Mouse (Mus musculus) limb, embryonic 14.5 days (tissue): ENCODE data around the gene Fam104a. TPM values are rescaled to one million over a fixed set of nuclear protein-coding genes. Genes with fewer than 3 reads are reported as not detected.

Experiments used
- ATAC-seq: fragments of 200-750 bp; cut with Nextera tagmentation; 2 replicates; pipeline ENCODE4 v1.8.0; 2017; ENCODE audit warnings: low read depth, moderate number of reproducible peaks, moderate TSS enrichment; ENCODE audit not compliant: low FRiP score
- DNase-seq: peaks from one replicate; pipeline ENCODE4 v3.0.0-alpha.2; 2015; ENCODE audit warnings: low spot score
- H3K27ac ChIP-seq: fragments of 300-500 bp; sonication (generic); replicated peaks from 2 replicates; pipeline ENCODE4 v1.5.1; 2014; ENCODE audit warnings: low read depth, mild to moderate bottlenecking, low read length, moderate library complexity, mixed read lengths
- H3K27me3 ChIP-seq: fragments of 300-500 bp; sonication (generic); 2 replicates; pipeline ENCODE4 v1.6.1; 2014; ENCODE audit warnings: low read length, mixed read lengths; ENCODE audit not compliant: control insufficient read depth, insufficient read depth
- H3K36me3 ChIP-seq: fragments of 300-500 bp; sonication (generic); 2 replicates; pipeline ENCODE4 v1.6.1; 2014; ENCODE audit warnings: mild to moderate bottlenecking, low read length, moderate library complexity, mixed read lengths; ENCODE audit not compliant: control insufficient read depth, insufficient read depth
- H3K4me1 ChIP-seq: fragments of 300-500 bp; sonication (generic); 2 replicates; pipeline ENCODE4 v1.6.1; 2014; ENCODE audit warnings: antibody characterized with exemption, low read length, mixed read lengths; ENCODE audit not compliant: control insufficient read depth, insufficient read depth
- H3K4me2 ChIP-seq: fragments of 300-500 bp; sonication (generic); replicated peaks from 2 replicates; pipeline ENCODE4 v1.6.1; 2014; ENCODE audit warnings: low read depth, mild to moderate bottlenecking, low read length, moderate library complexity; ENCODE audit not compliant: severe bottlenecking
- H3K4me3 ChIP-seq: fragments of 300-500 bp; sonication (generic); replicated peaks from 2 replicates; pipeline ENCODE4 v1.5.1; 2014; ENCODE audit warnings: low read length
- H3K9ac ChIP-seq: fragments of 300-500 bp; sonication (generic); 2 replicates; pipeline ENCODE4 v1.6.1; 2014; ENCODE audit warnings: mild to moderate bottlenecking, low read depth, low read length, moderate library complexity; ENCODE audit not compliant: severe bottlenecking
- H3K9me3 ChIP-seq: fragments of 300-500 bp; sonication (generic); 2 replicates; pipeline ENCODE4 v1.6.1; 2016; ENCODE audit warnings: low read length; ENCODE audit not compliant: control insufficient read depth
- POLR2A ChIP-seq: fragments of 200-500 bp; IDR thresholded peaks from 2 replicates; pipeline ENCODE4 v1.8.0; 2012; ENCODE audit warnings: inconsistent platforms, mild to moderate bottlenecking, moderate library complexity, borderline replicate concordance; ENCODE audit not compliant: insufficient read depth, insufficient read length; ENCODE audit errors: extremely low read depth
- WGBS: fragments of 180-500 bp; shearing (Covaris S2); extraction: QIAGEN DNeasy Blood & Tissue Kit; methylation state at CpG from one replicate; pipeline ENCODE4 v1.1.7; 2014; 5-methylcytosine and 5-hydroxymethylcytosine counted together
- polyA plus RNA-seq, 2 experiments: library from polyadenylated mRNA; depleted of rRNA in 1 of 2; stranded (reverse) in 1 of 2; unstranded in 1 of 2; fragments of >200 nt; fragmentation: Nextera tagmentation in 1 of 2; extraction: Ambion mirVana in 1 of 2; gene quantifications; 2 replicates each; pipeline versions ENCODE4 v1.2.1 to v1.2.3; 2012 to 2014

Fam104a gene
- polyA plus RNA-seq, 2 experiments, result 30.3 to 50.2 TPM

DNA sequence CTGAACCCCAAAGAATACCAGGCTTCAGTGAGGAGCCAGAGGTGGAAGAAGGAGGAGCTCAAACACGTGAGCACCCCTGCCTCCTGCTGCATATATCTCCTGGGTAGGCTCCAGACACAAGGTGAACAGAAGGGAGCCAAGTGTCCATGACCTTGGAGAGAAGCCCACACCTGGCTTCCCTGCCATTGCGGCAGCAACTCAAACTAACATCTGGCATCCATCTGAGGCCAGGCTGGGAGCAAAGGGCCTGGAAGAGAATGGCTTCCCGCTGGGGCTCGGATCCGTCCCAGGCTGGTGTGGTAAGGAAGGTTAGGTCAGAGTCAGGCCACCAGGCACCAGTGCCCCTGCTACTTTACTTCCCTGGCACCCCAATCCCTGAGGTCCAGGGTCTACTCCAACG is 44.0 kb upstream of the Fam104a start:
- Histone ChIP-seq H3K27ac (peak overlapping the region; percentile 72), H3K27me3 (no peaks in the 10 kb centered on the region), H3K4me1 (peaks cover 44% of the 10 kb centered on the region), H3K36me3 (peaks cover 46% of the 10 kb centered on the region), H3K9ac (no peak overlapping the region), H3K4me3 (no peak overlapping the region), H3K9me3 (no peaks in the 10 kb centered on the region), H3K4me2 (no peak overlapping the region)
- DNase-seq, result no peak
- ATAC-seq, result no peak
- TF ChIP-seq POLR2A, result no peak
- WGBS, result 15% methylated on average over 6 of the region's 6 CpGs

DNA sequence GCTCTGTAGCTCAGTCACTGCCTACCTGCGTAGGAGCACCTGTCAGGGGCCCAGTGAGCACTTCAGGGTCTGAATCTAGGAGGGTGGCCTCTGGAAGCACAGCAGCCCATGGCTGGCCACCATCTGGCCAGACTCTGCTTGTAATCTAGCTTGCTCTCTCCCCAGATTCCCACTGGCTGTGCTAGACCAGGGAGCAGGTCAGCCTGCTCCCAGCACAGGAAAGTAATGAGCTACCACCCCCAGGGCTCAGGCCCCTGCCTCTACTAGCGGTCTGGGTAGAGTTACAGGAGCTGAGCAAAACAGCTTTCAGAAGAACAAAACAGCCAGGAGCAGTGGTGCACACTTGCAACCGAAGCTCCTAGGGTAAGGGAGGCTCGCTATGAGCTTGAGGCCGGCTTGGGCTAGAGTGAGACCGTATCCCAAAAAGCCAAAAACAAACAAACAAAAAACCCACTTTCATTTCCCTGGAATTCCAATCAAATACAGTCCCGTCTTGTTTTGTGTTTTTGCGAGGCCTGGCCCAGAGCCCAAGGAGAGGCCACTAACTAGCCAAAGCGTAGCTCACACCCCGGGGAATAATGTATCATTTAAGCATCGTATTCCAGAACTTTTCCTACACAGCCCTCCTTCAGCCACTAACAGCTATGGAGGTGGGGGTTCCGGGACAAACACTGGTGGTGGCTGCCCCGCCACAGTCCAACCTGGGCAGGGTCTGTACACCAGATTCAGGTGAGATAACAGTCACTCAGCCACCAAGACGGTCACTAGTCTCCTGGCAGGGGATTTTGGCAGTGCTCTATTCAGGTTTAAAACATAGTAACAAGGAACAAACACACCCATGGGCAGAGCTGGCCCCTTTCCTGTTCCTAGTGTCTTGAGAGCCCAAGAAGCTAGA is 43.3 kb upstream of the Fam104a start:
- Histone ChIP-seq H3K36me3 (peaks cover 46% of the 10 kb centered on the region), H3K4me2 (0 out of 2 replicates have a peak overlapping the region, but pooled peaks have one; percentile 3), H3K4me1 (peaks cover 40% of the 10 kb centered on the region), H3K4me3 (no peak overlapping the region), H3K9me3 (no peaks in the 10 kb centered on the region), H3K27ac (peak overlapping the region; percentile 72), H3K27me3 (no peaks in the 10 kb centered on the region), H3K9ac (no peak overlapping the region)
- TF ChIP-seq POLR2A, result no peak
- DNase-seq (peak; percentile 69), ATAC-seq (peak; percentile 31; the same call in 1 of the 2 replicates)
- WGBS, result 33% methylated on average over 14 of the region's 14 CpGs

DNA sequence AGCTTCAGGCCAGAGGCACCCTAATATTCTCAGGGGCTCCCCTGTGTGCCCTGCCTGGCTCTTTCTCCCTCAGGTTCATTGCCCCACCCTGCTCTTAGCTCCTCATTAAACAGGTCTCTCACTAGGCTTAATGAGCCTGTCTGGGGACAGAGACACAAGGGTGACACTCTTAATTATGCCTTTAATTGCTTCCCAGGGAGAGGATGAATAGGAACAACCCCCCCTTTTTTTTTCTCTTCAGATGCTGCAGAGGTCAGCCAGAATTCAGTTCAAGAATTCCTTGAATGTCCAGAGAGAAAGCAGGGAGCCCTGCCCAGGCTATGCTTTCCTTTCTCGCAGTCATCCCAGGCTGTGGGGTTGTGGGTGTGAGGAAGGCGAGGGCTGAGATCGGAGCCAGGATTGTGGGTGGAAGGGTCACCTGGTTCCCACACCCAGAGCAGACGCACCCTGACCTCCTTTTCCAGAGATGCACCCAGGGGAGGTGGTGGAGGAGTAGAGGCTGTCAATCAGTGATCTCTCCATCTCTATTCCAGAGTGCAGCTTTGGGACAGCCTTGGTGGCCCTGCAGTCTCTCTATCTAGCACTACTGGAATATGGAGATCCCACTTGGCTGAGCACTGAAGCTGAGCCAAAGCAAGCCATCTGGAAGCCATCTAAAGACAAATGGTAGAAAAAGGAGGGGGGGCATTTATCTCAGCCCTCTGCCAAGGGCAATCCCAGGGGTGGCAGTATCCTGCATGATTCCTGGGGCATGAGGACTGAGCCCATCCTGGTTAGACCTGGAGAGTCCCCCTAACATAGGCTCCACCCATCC is 41.5 kb upstream of the Fam104a start:
- TF ChIP-seq POLR2A, result no peak
- Histone ChIP-seq H3K27ac (no peak overlapping the region), H3K36me3 (peaks cover 46% of the 10 kb centered on the region)

DNA sequence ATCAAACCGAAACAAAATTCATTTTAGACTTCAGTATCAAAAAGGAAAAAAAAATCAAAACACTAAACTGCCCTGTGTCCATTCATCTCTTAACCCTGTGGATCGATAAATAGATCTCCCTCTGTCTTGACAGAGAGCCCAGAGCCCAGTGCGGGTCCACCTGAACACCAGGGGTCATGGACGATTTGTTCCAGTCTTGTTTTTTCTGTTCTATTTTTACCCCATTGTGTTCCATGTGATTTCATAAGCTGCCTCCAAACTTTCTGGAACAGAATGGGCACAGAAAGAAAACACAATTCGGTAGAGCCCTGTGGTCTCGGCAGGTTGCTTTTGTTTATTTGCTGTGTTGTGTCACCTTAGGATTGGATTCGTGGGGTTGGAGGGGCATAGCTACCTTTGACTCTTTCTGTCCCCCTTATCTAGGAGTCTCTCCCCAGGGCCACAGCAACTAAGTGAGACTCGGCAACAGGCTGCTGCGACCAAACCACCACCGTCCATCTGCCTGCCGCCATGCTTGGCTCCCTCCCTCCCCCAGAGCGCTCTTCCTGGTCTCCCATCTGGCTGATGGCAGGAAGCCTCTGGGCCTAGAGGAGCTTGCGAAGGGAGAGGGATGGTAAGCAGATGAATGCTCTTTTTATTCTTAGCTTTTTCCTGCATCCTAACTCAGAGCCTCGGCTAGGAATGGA is 38.6 kb upstream of the Fam104a start:
- Histone ChIP-seq H3K4me2 (no peak overlapping the region), H3K4me1 (peaks cover 9% of the 10 kb centered on the region), H3K27ac (no peak overlapping the region), H3K27me3 (no peaks in the 10 kb centered on the region), H3K9me3 (no peaks in the 10 kb centered on the region), H3K9ac (no peak overlapping the region), H3K4me3 (no peak overlapping the region), H3K36me3 (peaks cover 27% of the 10 kb centered on the region)
- no peak for ATAC-seq
- 69% methylated on average over 14 of the region's 14 CpGs for WGBS
- DNase-seq, result no peak
- TF ChIP-seq POLR2A, result no peak

More for the DNA sequence above, 41.5 kb upstream of the Fam104a start:
- peak; percentile 27; the same call in 1 of the 2 replicates for ATAC-seq
- H3K4me2 ChIP-seq, result no peak overlapping the region
- no peak overlapping the region for H3K9ac ChIP-seq
- H3K27me3 ChIP-seq, result no peaks in the 10 kb centered on the region
- DNase-seq, result no peak
- H3K4me1 ChIP-seq, result peaks cover 36% of the 10 kb centered on the region
- H3K4me3 ChIP-seq, result no peak overlapping the region
- WGBS, result 75% methylated on average over 4 of the region's 4 CpGs
- H3K9me3 ChIP-seq, result no peaks in the 10 kb centered on the region

DNA sequence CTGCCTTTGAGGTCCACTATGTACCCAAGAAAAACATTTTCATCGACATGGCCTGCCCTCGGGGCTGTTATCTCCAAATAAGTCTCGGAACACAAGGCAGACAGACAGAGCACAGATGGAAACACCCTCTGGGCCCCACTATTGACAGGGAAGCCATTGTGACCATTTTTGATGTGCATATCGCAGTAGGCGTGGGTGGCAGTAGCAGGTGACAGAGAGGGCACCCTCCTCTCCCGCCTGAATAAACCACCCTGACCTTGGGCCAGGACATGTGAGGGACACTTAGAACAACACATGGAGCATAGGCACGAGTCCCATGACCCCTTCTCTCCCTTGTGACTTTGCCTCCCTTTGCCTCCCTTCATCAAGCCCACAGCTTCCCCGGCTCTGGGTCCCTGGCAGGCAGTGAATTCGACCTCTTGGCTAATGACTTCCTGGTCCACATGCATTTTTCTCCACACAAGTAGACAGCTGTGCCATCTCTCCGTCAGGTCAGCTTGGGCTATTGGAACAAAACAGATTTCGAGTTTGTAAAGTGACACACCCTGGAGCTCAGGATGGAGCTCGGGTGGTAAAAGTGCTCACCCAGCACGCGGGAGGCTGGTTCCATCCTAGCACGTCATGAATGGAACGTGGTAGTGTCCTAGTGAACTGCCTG is 33.9 kb upstream of the Fam104a start:
- no peaks in the 10 kb centered on the region for H3K36me3 ChIP-seq
- WGBS, result 78% methylated on average over 16 of the region's 16 CpGs
- DNase-seq, result no peak

More for the DNA sequence above, 33.9 kb upstream of the Fam104a start:
- Histone ChIP-seq H3K27me3 (no peaks in the 10 kb centered on the region), H3K4me1 (no peaks in the 10 kb centered on the region), H3K9me3 (no peaks in the 10 kb centered on the region), H3K4me2 (no peak overlapping the region), H3K27ac (no peak overlapping the region), H3K9ac (no peak overlapping the region), H3K4me3 (no peak overlapping the region)
- TF ChIP-seq POLR2A, result no peak
- no peak for ATAC-seq
